Mouse (Mus musculus) monocyte, adult 5-6 weeks (primary cell): Measurements from ENCODE around the gene Crygd. TPM values are rescaled to one million over a fixed set of nuclear protein-coding genes. Genes with fewer than 3 reads are reported as not detected.

ENCODE experiments used
- ATAC-seq: fragments of 153-309, 156-312 bp; replicated peaks from 2 replicates; pipeline ENCODE4 v1.8.0; 2017; ENCODE audit warnings: mild to moderate bottlenecking; ENCODE audit not compliant: low TSS enrichment, insufficient number of reproducible peaks, severe bottlenecking, poor library complexity, low FRiP score
- total RNA-seq: library from RNA; stranded (forward); fragments of 200-1000, 200-491, 200-594 nt; gene quantifications from 3 replicates; pipeline ENCODE4 v1.2.3, GENCODE M21; 2017

Gene Crygd
- total RNA-seq, 1 experiment from 2014 or later, result not detected

- no peak for ATAC-seq
Observed at GRCm38 (mm10) chr1:65048781-65049180, 14.5 kb downstream of the Crygd start.

GRCm38 (mm10) chr1:65046401-65047109 is 16.7 kb downstream of the Crygd start:
- 0 out of 2 replicates have a peak, but pooled peaks have one; percentile 54 for ATAC-seq

GRCm38 (mm10) chr1:65043433-65043832 is 19.8 kb downstream of the Crygd start:
- ATAC-seq, result no peak

- no peak for ATAC-seq
Observed at GRCm38 (mm10) chr1:65041837-65042236, 21.4 kb downstream of the Crygd start.

- no peak for ATAC-seq
Observed at GRCm38 (mm10) chr1:65040806-65041205, 22.4 kb downstream of the Crygd start.

- ATAC-seq, result no peak
Observed at GRCm38 (mm10) chr1:65039679-65040078, 23.6 kb downstream of the Crygd start.

GRCm38 (mm10) chr1:65037542-65037941 is 25.7 kb downstream of the Crygd start:
- ATAC-seq, result no peak

- no peak for ATAC-seq
Observed at GRCm38 (mm10) chr1:65035513-65035912, 27.7 kb downstream of the Crygd start.

GRCm38 (mm10) chr1:65032641-65033040 is 30.6 kb downstream of the Crygd start, which contains the start of gene Akr1cl:
Gene Akr1cl, minus strand, starts transcription at chr1:65032759.
- no peak for ATAC-seq

GRCm38 (mm10) chr1:65028206-65028605 is 35.0 kb downstream of the Crygd start:
- no peak for ATAC-seq

GRCm38 (mm10) chr1:65012726-65013125 is 50.5 kb downstream of the Crygd start:
- no peak for ATAC-seq

Other genes starting within 250 kb of the Crygd start
- 34.9 to 63.1 TPM (median 38.9 TPM) in 3 replicates for gene Plekhm3, start 106.6 kb downstream of the Crygd start, total RNA-seq
- not detected in 3 replicates for gene Akr1cl, start 30.7 kb downstream of the Crygd start, total RNA-seq
- gene Cryge, start 12.3 kb downstream of the Crygd start, total RNA-seq, result not detected in 3 replicates
- gene Crygc, start 10.2 kb upstream of the Crygd start, total RNA-seq, result not detected in 3 replicates
- not detected in 3 replicates for gene Crygb, start 18.8 kb upstream of the Crygd start, total RNA-seq
- gene Cryga, start 39.9 kb upstream of the Crygd start, total RNA-seq, result not detected in 3 replicates
- not detected in 3 replicates for gene Gm28845, start 56.1 kb upstream of the Crygd start, total RNA-seq
- gene D630023F18Rik, start 59.8 kb upstream of the Crygd start, total RNA-seq, result not detected in 3 replicates
- gene Idh1, start 123.0 kb upstream of the Crygd start, total RNA-seq, result 91.5 to 141 TPM (median 130 TPM) in 3 replicates
- 43.2 to 56.5 TPM (median 45.5 TPM) in 3 replicates for gene Pikfyve, start 123.2 kb upstream of the Crygd start, total RNA-seq
- gene Pth2r, start 218.6 kb upstream of the Crygd start, total RNA-seq, result not detected in 3 replicates